Mouse (Mus musculus): ENCODE results near the gene Ugt1a9.

The Ugt1a9 gene

DNA sequence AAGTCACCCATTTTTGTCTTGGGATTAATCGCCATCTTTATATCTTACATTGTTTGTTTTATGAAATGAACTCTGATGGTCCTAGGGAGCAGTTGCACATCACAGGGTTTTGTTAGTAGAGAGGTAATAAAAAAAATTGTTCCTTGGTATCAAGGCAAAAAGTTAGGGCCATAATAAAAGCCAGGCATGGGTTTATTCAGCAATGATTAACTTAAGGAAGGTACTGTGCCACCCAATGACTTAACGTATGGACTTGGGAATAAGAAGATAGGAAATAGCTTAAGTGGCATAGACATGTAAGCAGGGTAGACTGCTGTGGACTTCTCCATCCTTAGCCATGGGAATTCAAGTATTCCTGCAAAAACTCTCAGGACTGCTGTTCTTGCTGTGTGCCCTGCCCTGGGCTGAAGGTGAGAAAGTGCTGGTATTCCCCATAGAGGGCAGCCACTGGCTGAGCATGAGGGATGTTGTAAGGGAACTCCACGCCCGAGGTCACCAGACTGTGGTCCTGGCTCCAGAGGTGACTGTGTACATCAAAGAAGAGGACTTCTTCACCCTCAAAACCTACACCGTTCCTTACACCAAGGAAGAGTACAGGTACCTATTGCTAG is 115.8 kb downstream of the Ugt1a9 start:
- no peak for DNase-seq (ENCODE audit: low spot score)

DNA sequence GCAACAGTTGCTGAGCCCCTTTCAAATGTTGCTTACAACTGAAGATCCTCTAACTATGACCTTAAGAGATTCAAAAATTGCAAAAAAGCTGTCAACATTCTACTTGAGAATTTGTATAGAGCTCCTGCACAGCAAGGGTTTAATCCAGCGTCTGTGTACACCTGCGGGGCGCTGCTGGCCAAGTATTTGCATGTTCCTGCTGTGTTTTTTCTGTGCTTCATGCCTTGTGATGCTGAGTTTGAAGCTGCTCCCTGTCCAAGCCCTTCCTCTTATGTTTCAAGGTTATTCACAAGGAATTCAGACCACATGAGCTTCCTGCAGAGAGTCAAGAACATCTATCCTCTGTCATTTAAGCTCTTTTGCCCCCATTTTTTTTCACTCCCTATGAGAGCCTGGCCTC is 121.5 kb downstream of the Ugt1a9 start:
- no peak for DNase-seq (ENCODE audit: low spot score)

DNA sequence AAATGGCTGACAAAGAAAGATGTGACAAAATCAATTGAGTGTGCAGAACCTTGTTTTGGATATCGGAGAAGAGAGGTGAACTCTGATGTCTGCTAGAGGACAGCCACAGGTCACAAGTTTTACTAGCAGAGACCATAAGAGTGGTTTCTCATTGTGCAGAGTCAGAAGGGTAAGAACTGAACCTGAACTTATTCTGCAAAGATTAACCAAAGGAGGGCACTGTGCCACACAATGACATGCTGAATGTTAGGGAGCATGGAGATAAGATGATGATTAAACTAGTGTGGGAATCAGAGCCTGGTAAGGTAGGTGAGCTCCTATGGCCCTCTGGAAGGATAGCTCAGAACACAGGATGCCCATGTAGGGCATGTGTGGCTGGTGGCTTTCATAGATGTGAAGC is 125.1 kb downstream of the Ugt1a9 start:
- DNase-seq (ENCODE audit: low spot score) = no peak

- DNase-seq (ENCODE audit: low spot score) = no peak
Measured at GRCm38 (mm10) chr1:88197443-88197842, 126.8 kb downstream of the Ugt1a9 start.

GRCm38 (mm10) chr1:88199996-88200395 is 129.4 kb downstream of the Ugt1a9 start:
- DNase-seq (ENCODE audit: low spot score) = no peak

DNA sequence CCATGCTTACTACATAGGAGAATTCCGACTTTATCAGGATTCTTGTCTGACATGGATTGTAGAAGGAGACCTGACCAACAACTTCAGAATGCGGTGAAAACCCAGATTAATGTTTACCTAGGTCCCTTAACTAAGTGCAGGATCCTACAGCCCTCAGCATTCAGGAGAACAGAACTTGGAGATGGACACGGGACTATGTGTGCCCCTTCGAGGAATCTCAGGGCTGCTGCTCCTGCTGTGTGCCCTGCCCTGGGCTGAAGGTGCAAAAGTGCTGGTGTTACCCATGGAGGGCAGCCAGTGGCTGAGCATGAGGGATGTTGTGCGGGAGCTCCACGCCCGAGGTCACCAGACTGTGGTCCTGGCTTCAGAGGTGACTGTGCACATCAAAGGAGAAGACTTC is 129.9 kb downstream of the Ugt1a9 start, which contains the start of gene Ugt1a2:
Gene Ugt1a2 (plus strand): TSS at position 146 of the 400 bp plus-strand sequence.
- no peak for DNase-seq (ENCODE audit: low spot score)

DNA sequence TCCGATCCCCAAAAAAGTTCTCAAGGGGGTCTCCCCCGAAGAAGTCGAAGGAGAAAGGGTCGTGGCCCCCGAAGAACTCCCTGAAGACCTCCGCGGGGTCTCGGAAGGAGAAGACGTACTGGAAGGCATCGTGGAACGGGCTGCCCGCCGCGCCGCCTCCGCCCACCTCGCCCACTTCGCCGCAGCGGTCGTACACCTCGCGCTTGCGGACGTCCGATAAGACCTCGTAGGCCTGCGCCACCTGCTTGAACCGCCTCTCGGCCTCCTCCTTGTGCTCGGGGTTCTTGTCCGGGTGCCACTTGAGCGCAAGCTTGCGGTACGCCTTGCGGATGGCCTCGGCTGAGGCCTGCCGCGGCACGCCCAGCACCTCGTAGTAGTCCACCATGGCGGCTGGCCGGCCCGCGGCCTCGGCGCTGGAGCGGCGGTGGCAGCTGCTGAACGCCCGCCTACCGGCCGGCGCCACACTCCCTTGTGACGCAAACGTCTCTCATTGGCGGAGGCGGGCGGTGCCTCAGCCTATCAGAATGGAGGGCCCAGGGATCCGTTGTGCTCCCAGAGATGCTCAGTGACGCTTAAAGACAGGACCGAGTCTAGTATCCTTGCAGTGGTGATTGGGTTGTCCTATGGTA is 134.8 kb downstream of the Ugt1a9 start, which contains the start of gene Dnajb3:
Gene Dnajb3 (minus strand): TSS at position 489 of the 629 bp plus-strand sequence.
- DNase-seq (ENCODE audit: low spot score) = peak; percentile 82

- no peak for DNase-seq (ENCODE audit: low spot score)
Measured at GRCm38 (mm10) chr1:88206843-88207479, 136.4 kb downstream of the Ugt1a9 start.

- DNase-seq (ENCODE audit: low spot score) = no peak
Measured at GRCm38 (mm10) chr1:88211812-88212211, 141.2 kb downstream of the Ugt1a9 start, which contains the start of gene Ugt1a1. Ugt1a1 (plus strand) TSS chr1:88211959.

DNA sequence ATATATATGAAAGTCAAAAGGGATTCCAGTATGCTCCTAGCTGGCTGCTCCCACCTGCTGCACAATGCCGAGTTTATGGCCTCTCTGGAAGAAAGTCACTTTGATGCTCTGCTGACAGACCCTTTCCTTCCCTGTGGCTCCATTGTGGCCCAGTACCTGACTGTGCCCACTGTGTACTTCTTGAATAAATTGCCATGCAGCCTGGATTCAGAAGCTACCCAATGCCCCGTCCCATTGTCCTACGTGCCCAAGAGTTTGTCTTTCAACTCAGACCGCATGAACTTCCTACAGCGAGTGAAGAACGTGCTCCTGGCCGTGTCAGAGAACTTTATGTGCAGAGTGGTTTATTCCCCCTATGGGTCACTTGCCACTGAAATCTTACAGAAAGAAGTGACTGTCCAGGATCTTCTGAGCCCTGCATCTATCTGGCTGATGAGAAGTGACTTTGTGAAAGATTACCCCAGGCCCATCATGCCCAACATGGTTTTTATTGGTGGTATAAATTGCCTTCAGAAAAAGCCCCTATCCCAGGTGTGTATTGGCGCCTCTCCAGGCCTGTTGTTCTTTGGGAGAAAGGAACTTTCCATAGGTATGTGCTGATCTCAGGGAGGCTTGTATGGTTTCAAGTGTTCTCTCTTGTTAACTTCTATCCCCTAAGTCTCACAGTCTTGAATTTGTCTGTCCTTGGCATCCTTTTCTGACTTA is 141.9 kb downstream of the Ugt1a9 start:
- no peak for DNase-seq (ENCODE audit: low spot score)

- DNase-seq (ENCODE audit: low spot score) = no peak
Measured at GRCm38 (mm10) chr1:88213061-88213460, 142.5 kb downstream of the Ugt1a9 start.

DNA sequence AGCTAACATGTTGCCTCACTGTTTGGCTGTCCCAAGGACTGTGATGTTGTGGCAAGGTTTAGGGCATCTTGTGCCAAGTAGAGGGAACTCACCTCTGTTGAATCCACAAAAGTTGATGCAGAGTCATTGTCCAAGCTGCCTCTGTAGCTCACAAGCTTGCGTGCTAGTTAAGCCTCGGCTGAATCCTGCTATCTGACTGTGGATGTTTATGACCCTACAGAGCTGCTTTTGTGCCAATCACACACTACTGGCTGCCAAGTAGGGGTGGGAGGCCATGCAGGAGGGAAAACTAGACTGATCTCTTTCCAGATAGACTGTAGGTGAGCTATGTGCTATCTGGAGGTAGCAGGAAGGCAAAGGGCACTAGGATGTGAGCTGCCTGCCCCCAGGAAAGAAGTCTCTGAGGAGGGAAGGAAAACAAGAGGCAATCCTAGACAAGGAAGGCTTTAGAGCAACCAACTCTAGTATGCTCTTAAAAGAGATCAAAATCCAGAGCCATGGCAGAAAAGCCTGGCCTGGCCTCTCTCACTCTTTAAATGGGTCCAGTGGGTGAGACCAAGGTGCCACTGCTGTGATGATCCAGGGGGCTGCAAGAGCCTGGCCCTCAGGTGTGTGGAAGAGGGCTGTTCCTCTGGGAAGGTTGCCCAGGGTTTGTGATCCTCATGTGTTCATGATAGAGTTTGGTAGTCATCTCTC is 143.3 kb downstream of the Ugt1a9 start:
- DNase-seq (ENCODE audit: low spot score) = no peak

GRCm38 (mm10) chr1:88214462-88214952 is 143.9 kb downstream of the Ugt1a9 start:
- no peak for DNase-seq (ENCODE audit: low spot score)

- DNase-seq (ENCODE audit: low spot score) = no peak
Measured at GRCm38 (mm10) chr1:88215466-88216380, 145.1 kb downstream of the Ugt1a9 start.

DNA sequence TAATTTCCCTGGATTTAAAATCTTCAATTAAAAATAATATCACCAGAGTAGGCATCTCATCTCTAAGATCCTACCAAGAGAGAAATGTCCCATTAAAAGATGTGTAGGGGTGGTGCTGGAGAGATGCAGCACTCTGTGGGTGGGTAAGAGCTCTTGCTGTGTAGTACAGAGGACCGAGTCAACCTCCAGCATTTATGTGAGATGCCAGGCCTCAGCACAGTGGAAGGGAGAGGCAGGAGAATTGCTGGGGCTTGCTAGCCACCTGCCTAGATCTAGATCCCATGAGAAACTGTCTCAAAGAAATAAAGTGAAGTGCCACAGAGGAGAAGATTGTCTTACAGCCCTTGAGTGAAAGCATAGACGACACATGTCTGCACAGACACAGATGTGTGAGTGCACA is 146.0 kb downstream of the Ugt1a9 start:
- no peak for DNase-seq (ENCODE audit: low spot score)

DNA sequence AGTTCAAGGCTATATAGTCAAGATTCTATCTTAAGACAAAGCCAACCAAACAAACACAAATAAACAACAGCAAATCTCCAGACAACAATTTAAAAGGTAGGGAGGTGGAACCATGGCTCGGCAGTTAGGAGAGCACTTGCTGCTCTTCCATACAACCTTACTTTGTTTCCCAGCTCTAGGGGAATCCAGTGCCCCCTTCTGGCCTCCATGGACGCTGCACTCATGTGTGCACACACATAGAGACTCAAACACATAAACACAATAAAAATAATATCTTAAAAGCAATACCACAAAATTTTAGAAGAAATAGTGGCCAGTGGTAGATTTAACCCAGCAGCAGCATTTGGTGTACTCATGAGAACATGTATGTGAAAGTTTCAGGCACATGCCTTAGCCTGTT is 146.5 kb downstream of the Ugt1a9 start:
- DNase-seq (ENCODE audit: low spot score) = no peak

DNA sequence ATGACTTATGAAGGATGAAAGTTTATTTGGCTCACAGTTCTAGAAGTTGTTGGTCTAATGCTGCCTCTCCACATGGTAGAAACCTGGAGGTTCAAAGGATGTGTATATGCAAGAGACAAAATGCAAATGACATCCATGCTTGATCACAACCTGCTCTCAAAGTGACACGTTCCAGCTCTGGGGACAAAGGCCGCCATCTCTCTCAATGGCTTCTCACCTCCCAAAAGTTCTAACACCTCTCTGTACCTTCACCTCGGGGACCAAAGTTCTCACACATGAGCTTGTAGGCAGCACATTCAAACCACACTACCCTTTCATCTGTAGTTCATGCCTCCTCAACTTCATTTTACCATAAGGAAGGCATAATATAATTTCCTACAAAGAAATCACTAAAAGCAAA is 147.0 kb downstream of the Ugt1a9 start:
- no peak for DNase-seq (ENCODE audit: low spot score)

GRCm38 (mm10) chr1:88218051-88218450 is 147.5 kb downstream of the Ugt1a9 start:
- no peak for DNase-seq (ENCODE audit: low spot score)

GRCm38 (mm10) chr1:88218591-88218990 is 148.0 kb downstream of the Ugt1a9 start:
- no peak for DNase-seq (ENCODE audit: low spot score)

GRCm38 (mm10) chr1:88219054-88219453 is 148.5 kb downstream of the Ugt1a9 start:
- DNase-seq (ENCODE audit: low spot score) = no peak

- no peak for DNase-seq (ENCODE audit: low spot score)
Measured at GRCm38 (mm10) chr1:88220336-88220735, 149.7 kb downstream of the Ugt1a9 start.
